Mouse (Mus musculus): Measurements from ENCODE around the gene Taf11. TPM values are rescaled to one million over a fixed set of nuclear protein-coding genes. Genes with fewer than 3 reads are reported as not detected.

Gene Taf11
- polyA plus RNA-seq, 1 experiment from 2014 or later = 26.1 TPM

DNA sequence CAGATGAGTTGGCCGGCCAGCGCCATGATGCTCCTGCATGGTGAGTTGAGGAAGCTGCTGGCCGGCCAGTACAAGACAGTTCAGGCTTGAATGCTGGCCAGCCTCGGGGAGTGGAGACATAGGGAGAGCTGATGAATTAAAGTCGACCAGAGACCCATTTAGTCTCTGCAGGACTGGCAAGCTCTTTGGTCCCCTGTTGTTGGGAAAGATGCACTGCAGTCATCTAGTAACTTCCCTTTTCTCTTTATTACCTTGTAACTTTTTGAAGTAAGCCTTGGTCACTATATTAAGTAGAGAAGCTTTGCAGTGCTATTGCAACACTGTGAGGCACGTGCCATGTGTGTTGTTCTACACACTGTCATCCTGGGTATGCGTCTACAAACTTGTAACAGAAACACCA lies 15.9 kb upstream of the Taf11 start:
- no peaks in the 10 kb centered on the region; the same call in 1 of the 2 replicates for H3K36me3 ChIP-seq (ENCODE audit: control insufficient read depth, insufficient read depth)
- WGBS = 63% methylated on average over 7 of the region's 7 CpGs
- H3K27me3 ChIP-seq (replicated peaks; ENCODE audit: control insufficient read depth, insufficient read depth, low read length) = no peaks in the 10 kb centered on the region
- H3K4me3 ChIP-seq (ENCODE audit: low read depth, low read length) = no peak overlapping the region
- no peaks in the 10 kb centered on the region for H3K9me3 ChIP-seq (ENCODE audit: control insufficient read depth)
- peak; percentile 31 for TF ChIP-seq CTCF (IDR thresholded peaks at IDR 0.05; ENCODE audit: low read depth)
- no peak overlapping the region for H3K9ac ChIP-seq (ENCODE audit: low read depth, low read length)
- H3K4me1 ChIP-seq (replicated peaks; ENCODE audit: control insufficient read depth, insufficient read depth, low read length) = peaks cover 3% of the 10 kb centered on the region; the same call in 1 of the 2 replicates
- H3K27ac ChIP-seq (ENCODE audit: low read depth, low read length) = peak overlapping the region; percentile 36; the same call in 1 of the 2 replicates
- H3K4me2 ChIP-seq (replicated peaks; ENCODE audit: low read depth) = no peak overlapping the region
- ATAC-seq = peak; percentile 31; the same call in 1 of the 2 replicates

- H3K27me3 ChIP-seq (replicated peaks; ENCODE audit: control insufficient read depth, insufficient read depth, low read length) = no peaks in the 10 kb centered on the region
- no peaks in the 10 kb centered on the region for H3K9me3 ChIP-seq (ENCODE audit: control insufficient read depth)
- peak; percentile 58 for ATAC-seq
- no peak overlapping the region for H3K4me3 ChIP-seq (ENCODE audit: low read depth, low read length)
- H3K4me1 ChIP-seq (replicated peaks; ENCODE audit: control insufficient read depth, insufficient read depth, low read length) = peaks cover 3% of the 10 kb centered on the region; the same call in 1 of the 2 replicates
- H3K9ac ChIP-seq (ENCODE audit: low read depth, low read length) = no peak overlapping the region
- no peaks in the 10 kb centered on the region; the same call in 1 of the 2 replicates for H3K36me3 ChIP-seq (ENCODE audit: control insufficient read depth, insufficient read depth)
- no peak overlapping the region for H3K4me2 ChIP-seq (replicated peaks; ENCODE audit: low read depth)
- TF ChIP-seq CTCF (IDR thresholded peaks at IDR 0.05; ENCODE audit: low read depth) = no peak
- 25% methylated on average over 4 of the region's 4 CpGs for WGBS
- H3K27ac ChIP-seq (ENCODE audit: low read depth, low read length) = peak overlapping the region; percentile 36; the same call in 1 of the 2 replicates
These were observed 15.4 kb upstream of the Taf11 start for GRCm38 (mm10) chr17:27925054-27925453.

GRCm38 (mm10) chr17:27922174-27922712 lies 12.6 kb upstream of the Taf11 start:
- no peak overlapping the region for H3K4me2 ChIP-seq (replicated peaks; ENCODE audit: low read depth)
- peaks cover 3% of the 10 kb centered on the region; the same call in 1 of the 2 replicates for H3K4me1 ChIP-seq (replicated peaks; ENCODE audit: control insufficient read depth, insufficient read depth, low read length)
- H3K9me3 ChIP-seq (ENCODE audit: control insufficient read depth) = no peaks in the 10 kb centered on the region
- H3K9ac ChIP-seq (ENCODE audit: low read depth, low read length) = no peak overlapping the region
- WGBS = 48% methylated on average over 11 of the region's 11 CpGs
- no peak for ATAC-seq
- no peak for TF ChIP-seq CTCF (IDR thresholded peaks at IDR 0.05; ENCODE audit: low read depth)
- H3K4me3 ChIP-seq (ENCODE audit: low read depth, low read length) = no peak overlapping the region
- no peak overlapping the region for H3K27ac ChIP-seq (ENCODE audit: low read depth, low read length)
- H3K36me3 ChIP-seq (ENCODE audit: control insufficient read depth, insufficient read depth) = no peaks in the 10 kb centered on the region
- H3K27me3 ChIP-seq (replicated peaks; ENCODE audit: control insufficient read depth, insufficient read depth, low read length) = no peaks in the 10 kb centered on the region

DNA sequence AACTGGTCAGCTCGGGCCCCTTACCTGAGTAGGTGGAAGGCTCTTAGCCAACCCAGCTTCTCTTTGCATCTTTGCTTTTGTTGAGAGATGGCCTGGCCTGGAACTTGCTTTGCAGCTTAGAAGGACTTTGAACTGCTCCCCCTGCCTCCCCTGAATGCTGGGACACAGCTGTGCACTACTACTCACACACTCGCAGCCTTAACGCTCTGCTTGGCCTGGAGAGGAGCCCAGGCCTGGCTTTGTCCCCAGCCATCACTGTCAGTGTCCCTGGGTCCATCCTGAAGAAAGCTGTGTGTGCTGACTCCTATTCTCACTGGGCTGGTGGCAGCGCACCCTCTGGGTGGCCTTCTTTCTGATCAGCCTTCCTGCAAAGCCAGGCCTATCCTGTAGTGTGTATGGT lies 11.0 kb upstream of the Taf11 start:
- Histone ChIP-seq H3K4me3 (ENCODE audit: low read depth, low read length) (no peak overlapping the region), H3K4me1 (replicated peaks; ENCODE audit: control insufficient read depth, insufficient read depth, low read length) (peaks cover 5% of the 10 kb centered on the region; the same call in 1 of the 2 replicates), H3K27ac (ENCODE audit: low read depth, low read length) (0 out of 2 replicates have a peak overlapping the region, but pooled peaks have one; percentile 10), H3K9ac (ENCODE audit: low read depth, low read length) (no peak overlapping the region), H3K9me3 (ENCODE audit: control insufficient read depth) (no peaks in the 10 kb centered on the region), H3K4me2 (replicated peaks; ENCODE audit: low read depth) (no peak overlapping the region), H3K36me3 (ENCODE audit: control insufficient read depth, insufficient read depth) (no peaks in the 10 kb centered on the region), H3K27me3 (replicated peaks; ENCODE audit: control insufficient read depth, insufficient read depth, low read length) (no peaks in the 10 kb centered on the region)
- ATAC-seq = no peak
- TF ChIP-seq CTCF (IDR thresholded peaks at IDR 0.05; ENCODE audit: low read depth) = no peak
- WGBS = 55% methylated on average over 4 of the region's 4 CpGs

DNA sequence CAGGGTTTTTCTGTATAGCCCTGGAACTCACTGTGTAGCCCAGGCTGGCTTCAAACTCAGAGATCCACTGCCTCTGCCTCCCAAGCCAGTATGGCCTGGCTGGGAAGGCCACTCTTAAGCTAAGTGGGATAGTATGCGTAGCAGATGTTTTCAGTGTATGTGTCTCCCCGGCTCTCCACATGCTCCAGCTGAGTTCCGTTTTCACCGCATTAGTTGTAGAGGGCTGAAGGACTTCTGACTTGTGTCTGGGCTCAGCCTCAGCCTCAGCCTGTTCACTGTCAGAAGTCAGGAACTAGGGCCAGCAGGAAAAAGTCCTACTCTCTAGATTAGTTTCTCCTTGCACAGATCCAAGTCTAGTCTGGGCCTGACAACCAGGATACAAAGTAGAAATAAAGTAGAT lies 6.7 kb upstream of the Taf11 start:
- Histone ChIP-seq H3K27ac (ENCODE audit: low read depth, low read length) (no peak overlapping the region), H3K4me1 (replicated peaks; ENCODE audit: control insufficient read depth, insufficient read depth, low read length) (0 out of 2 replicates have a peak, but pooled peaks cover 4% of the 10 kb centered on the region), H3K9ac (ENCODE audit: low read depth, low read length) (no peak overlapping the region), H3K4me3 (ENCODE audit: low read depth, low read length) (no peak overlapping the region), H3K9me3 (ENCODE audit: control insufficient read depth) (no peaks in the 10 kb centered on the region), H3K27me3 (replicated peaks; ENCODE audit: control insufficient read depth, insufficient read depth, low read length) (no peaks in the 10 kb centered on the region), H3K36me3 (ENCODE audit: control insufficient read depth, insufficient read depth) (no peaks in the 10 kb centered on the region), H3K4me2 (replicated peaks; ENCODE audit: low read depth) (no peak overlapping the region)
- 66% methylated on average over 4 of the region's 4 CpGs for WGBS
- no peak for ATAC-seq
- TF ChIP-seq CTCF (IDR thresholded peaks at IDR 0.05; ENCODE audit: low read depth) = no peak

DNA sequence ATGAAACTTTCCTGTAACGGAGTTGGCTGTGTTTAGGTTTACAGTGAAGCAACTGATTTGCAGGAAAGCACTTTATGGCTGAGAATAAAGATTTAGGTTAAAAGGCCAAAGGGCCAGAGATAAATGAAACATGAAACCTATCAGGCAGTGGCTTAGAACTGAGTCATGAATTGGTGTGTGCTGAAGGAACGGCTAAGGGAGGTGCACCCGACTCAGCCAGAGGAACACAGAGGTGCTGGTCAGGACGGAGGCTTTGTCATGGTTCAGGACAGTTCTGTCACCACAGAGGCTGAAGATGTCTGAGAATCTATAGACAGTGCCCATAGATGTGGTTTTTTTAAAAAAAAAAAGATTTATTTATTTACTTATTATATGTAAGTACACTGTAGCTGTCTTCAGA lies 5.1 kb upstream of the Taf11 start:
- Histone ChIP-seq H3K4me3 (ENCODE audit: low read depth, low read length) (no peak overlapping the region), H3K27ac (ENCODE audit: low read depth, low read length) (no peak overlapping the region), H3K4me1 (replicated peaks; ENCODE audit: control insufficient read depth, insufficient read depth, low read length) (0 out of 2 replicates have a peak, but pooled peaks cover 4% of the 10 kb centered on the region), H3K9me3 (ENCODE audit: control insufficient read depth) (no peaks in the 10 kb centered on the region), H3K27me3 (replicated peaks; ENCODE audit: control insufficient read depth, insufficient read depth, low read length) (no peaks in the 10 kb centered on the region), H3K9ac (ENCODE audit: low read depth, low read length) (no peak overlapping the region), H3K36me3 (ENCODE audit: control insufficient read depth, insufficient read depth) (no peaks in the 10 kb centered on the region), H3K4me2 (replicated peaks; ENCODE audit: low read depth) (peak overlapping the region; percentile 38; the same call in 1 of the 2 replicates)
- TF ChIP-seq CTCF (IDR thresholded peaks at IDR 0.05; ENCODE audit: low read depth) = no peak
- 40% methylated on average over 4 of the region's 4 CpGs for WGBS
- peak; percentile 66 for ATAC-seq

Measured in intestine, postnatal 0 days (tissue).